Mouse (Mus musculus) forelimb bud, embryonic 11.5 days (tissue): Measurements from ENCODE around the gene Tmem170.
"Not testable (repeated sequence)": the region's sequence is repeated elsewhere in the genome, so short reads cannot be mapped to it uniquely, and the experiment has no call there.

ENCODE experiments used
- DNase-seq: peaks from one replicate; pipeline ENCODE4 v3.0.0-alpha.2; 2012; ENCODE audit warnings: low read depth, low spot score

Gene Tmem170

GRCm38 (mm10) chr8:111875758-111876157, 792 bp downstream of the Tmem170 start:
- no peak for DNase-seq

- DNase-seq, result no peak
Observed at GRCm38 (mm10) chr8:111871278-111871677, 5.3 kb downstream of the Tmem170 start.

GRCm38 (mm10) chr8:111870379-111870778, 6.2 kb downstream of the Tmem170 start:
- DNase-seq, result no peak

- no peak for DNase-seq
Observed at GRCm38 (mm10) chr8:111868664-111869063, 7.9 kb downstream of the Tmem170 start.

- no peak for DNase-seq
Observed at GRCm38 (mm10) chr8:111865857-111866256, 10.7 kb downstream of the Tmem170 start.

- DNase-seq, result no peak
Observed at GRCm38 (mm10) chr8:111865130-111865852, 11.3 kb downstream of the Tmem170 start.

- no peak for DNase-seq
Observed at GRCm38 (mm10) chr8:111864648-111865047, 11.9 kb downstream of the Tmem170 start.

GRCm38 (mm10) chr8:111863280-111863679, 13.3 kb downstream of the Tmem170 start:
- DNase-seq, result no peak

- DNase-seq, result no peak
Observed at GRCm38 (mm10) chr8:111855977-111856376, 20.6 kb downstream of the Tmem170 start.

- peak; percentile 96 for DNase-seq
Observed at GRCm38 (mm10) chr8:111853861-111854501, 22.6 kb downstream of the Tmem170 start, which contains the start of gene Cfdp1. Gene Cfdp1, minus strand, starts transcription at chr8:111854291.

GRCm38 (mm10) chr8:111853219-111853618, 23.3 kb downstream of the Tmem170 start:
- DNase-seq, result not testable (repeated sequence)

- no peak for DNase-seq
Observed at GRCm38 (mm10) chr8:111846746-111847145, 29.8 kb downstream of the Tmem170 start.

GRCm38 (mm10) chr8:111835540-111835939, 41.0 kb downstream of the Tmem170 start:
- no peak for DNase-seq

GRCm38 (mm10) chr8:111834011-111834410, 42.5 kb downstream of the Tmem170 start:
- no peak for DNase-seq

GRCm38 (mm10) chr8:111832983-111833382, 43.6 kb downstream of the Tmem170 start:
- peak; percentile 26 for DNase-seq

- DNase-seq, result no peak
Observed at GRCm38 (mm10) chr8:111831996-111832395, 44.6 kb downstream of the Tmem170 start.

- no peak for DNase-seq
Observed at GRCm38 (mm10) chr8:111828595-111828994, 48.0 kb downstream of the Tmem170 start.

- no peak for DNase-seq
Observed at GRCm38 (mm10) chr8:111825219-111825618, 51.3 kb downstream of the Tmem170 start.

GRCm38 (mm10) chr8:111824334-111824733, 52.2 kb downstream of the Tmem170 start:
- DNase-seq, result no peak

GRCm38 (mm10) chr8:111821199-111821598, 55.4 kb downstream of the Tmem170 start:
- no peak for DNase-seq

- no peak for DNase-seq
Observed at GRCm38 (mm10) chr8:111820691-111821090, 55.9 kb downstream of the Tmem170 start.

GRCm38 (mm10) chr8:111820018-111820417, 56.5 kb downstream of the Tmem170 start:
- DNase-seq, result no peak

- no peak for DNase-seq
Observed at GRCm38 (mm10) chr8:111818556-111818955, 58.0 kb downstream of the Tmem170 start.
